Mouse (Mus musculus) urinary bladder, postnatal 25 days (tissue): ENCODE measurements around the gene Ptp4a2.

Source experiments
- DNase-seq: peaks from one replicate; pipeline ENCODE4 v3.0.0; 2022; ENCODE audit warnings: low spot score

Ptp4a2 gene

DNA sequence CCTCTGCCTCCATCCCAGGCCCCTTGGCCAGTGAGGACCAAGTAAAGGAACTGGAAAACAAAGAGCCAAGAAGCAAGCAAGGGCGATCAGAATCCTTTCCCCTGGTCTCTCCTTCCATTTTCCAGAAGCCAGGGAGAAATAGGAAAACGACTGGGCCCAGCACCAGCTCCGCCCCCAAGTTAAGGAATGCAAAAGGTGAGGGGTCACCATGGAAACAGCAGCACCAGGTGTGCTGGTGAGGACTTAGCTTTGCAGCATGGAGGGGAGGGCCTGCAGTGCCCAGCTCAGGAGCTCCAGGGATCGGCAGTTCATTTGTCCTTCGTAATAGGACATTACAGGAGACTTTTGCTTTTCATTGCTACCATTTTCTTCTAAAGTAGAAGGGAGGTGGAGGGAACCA lies 13.0 kb upstream of the Ptp4a2 start:
- DNase-seq: no peak

DNA sequence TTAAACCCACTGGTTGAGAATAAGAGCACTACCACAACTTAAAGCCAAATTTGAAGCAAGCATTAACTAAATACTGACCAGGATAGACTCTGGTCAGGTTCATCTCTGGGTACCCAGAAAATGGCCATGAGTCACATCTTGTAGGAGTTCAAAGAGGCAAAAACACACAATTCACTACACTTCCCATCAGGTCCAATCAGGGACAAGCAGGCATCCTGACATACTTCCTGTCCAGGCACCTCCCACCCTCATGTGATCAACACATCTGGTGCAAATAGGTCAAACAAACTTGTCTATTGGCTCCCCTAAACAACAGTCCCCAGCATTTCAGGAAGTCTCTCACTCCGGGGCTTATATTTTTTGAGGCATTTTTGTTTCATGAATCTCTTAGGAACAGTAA lies 7.7 kb upstream of the Ptp4a2 start:
- DNase-seq: no peak

DNA sequence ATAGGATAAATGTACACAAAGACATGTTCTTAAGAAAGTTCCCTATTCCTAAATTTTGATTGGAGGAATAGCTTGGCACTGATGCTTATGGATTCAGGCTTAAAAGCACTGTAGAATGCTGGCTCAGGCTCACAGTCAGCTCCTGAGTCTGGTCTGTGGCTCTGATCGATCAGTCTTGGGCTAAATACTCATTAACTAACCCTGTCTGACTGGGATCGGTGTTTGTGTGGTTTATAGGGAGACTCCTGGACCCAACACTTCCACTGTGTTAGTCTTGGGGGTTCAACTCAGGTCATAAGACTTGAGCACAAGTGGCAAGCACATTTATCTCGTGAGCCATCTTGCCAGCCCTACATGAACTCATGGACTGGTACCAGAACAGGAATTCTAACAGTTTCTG lies 6.0 kb upstream of the Ptp4a2 start:
- DNase-seq: no peak

DNA sequence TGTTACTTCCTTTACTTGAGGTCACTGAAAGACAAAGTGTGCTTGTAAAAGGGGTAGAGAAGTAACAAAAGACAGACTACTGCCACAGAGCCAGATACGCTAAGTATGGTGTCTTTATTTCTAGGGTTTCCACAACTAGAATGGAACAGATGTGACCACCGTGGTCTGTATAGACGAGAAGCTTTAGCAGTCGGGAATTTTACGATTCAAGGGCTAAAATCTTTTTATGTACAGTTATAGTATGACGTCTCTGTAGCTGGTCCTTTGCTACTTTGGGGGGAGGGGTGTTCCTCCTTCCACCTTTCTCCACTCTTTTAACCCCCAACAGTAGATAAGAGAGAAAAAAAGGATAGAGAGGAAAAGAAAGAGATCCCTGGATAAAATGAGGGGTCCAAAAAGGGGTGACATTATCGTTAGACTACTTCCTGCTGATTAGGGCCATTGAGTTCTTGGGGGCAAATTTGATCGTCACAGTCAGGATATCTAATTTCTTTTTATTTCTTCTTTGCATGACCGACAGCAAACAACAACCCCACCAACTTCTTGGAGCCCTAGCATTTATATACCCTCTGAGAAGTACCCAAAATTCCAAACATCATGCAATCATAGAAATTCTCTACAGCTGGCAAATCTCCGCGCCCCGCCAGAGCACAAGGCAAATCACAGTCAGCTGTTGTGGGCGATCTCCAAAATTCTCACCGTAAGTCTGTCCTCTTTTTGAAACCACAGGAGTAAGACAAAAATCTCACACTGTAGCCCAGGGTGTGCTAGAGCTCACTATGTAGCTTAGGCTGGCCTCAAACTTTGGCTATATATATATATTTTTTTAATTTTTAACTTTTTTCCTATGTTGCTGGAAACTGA lies 818 bp downstream of the Ptp4a2 start:
- DNase-seq: no peak

DNA sequence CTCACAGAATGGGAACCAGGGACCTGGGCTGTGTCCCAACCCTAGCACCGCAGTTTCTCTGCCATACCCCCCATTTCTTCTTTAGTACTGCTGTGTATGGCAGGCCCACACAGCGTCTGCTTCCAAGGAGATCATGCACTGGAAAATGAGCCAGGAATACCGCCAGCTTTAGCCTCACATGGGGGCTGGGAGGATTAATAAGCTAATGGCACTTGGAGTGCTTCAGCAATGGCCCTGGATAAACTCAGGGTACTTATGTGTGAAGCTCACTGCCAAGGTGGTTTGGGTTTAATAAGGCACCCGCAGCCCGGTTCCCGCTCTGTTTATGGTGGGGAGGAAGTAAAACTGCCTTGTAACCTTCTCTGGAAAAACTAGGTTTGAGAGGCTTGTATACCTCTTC lies 6.6 kb downstream of the Ptp4a2 start:
- DNase-seq: no peak

DNA sequence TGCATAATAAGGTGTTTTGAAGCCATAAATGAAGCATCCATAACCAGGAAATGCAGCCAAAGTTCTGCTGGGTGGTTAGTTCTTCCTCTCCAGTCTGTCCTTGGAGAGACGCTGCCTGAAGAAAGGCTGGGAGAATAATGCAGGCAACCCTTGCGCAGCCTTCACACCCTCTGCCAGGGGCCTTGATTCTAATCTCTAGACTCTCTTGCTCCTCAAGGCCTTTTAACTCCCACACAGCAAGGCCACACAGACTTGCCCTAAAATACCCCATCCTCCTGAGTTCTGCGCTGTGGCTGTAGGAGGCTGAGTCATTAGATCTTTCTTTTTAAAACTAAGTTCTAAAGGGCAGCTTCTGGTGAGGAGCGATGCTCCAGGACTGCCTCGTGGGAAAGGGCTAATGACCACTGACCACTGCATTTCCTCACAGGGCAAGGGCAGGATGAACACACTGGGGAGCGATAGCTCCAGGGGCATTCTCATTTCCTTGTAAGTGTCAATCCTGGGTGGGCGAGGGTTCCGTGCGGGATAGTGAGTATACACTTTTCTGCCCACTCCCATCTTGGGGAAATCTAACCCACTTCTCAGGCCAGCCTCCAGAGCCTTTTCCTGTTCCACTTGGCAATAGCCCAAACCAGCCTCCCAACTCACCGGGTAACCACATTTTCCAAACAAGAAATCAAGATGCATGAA lies 7.6 kb downstream of the Ptp4a2 start:
- no peak for DNase-seq

DNA sequence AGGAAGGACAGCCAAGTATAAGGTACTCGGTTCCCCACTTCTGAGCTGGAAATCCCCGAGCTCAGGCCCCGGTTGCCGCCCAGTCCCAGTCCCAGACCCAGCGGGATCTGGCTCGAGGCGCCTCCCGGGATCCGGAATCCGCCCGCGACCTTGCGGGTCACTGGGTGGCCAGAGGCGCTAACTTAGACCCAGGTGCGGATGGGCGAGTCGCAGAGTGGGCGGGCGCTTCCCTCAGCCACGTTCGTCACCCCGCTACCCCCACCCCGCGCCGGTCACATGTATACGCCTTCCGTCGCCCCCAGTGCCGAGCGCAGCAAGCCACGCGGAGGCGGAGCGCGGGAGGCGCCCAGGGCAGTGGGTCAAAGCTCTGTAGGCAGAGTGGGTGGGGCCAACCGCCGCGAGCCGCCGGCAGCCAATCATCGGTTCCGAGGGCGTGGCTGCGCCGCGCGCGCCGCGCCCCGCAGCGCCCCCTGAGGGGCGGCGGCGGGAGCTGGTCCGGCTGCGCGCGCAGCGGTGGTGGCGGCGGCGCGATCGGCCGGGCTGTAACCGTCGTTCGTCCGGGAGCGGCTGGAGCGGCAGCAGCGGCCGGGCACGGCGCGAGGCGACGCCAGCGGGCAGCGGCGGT lies 8.8 kb downstream of the Ptp4a2 start:
- peak; percentile 94 for DNase-seq

DNA sequence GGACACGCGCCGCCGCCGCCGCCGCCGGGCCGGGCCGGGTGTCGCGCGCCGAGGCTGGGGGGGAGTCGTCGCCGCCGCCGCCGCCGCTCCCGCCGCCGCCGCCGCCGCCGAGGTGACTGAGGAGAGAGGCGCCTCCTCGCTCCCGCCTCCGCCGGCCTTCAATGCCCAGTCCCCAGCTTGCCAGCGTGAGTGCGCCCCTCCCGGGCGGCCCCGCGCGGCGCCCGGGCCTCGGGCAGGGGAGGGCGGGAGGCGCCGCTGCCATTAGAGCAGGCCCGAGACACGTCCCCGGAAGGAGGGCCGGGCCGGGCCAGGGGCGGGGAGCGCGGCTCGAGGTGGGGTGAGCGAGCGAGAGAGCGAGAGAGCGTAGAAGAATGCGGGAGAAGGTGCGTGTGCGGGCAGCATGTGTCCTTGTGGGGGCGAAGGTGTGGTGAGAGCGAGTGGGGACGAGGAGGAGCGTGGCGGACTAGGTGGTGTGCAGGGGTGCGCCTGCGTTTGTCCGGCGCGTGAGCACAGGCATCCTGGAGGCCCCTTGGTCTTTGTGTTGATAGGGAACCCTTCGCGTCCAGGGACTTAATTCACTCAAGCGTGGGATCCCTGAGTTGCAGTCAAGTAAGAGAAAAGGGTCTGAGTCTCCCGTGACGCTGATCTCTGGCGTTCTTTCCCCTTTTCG lies 9.5 kb downstream of the Ptp4a2 start:
- DNase-seq: peak; percentile 73

DNA sequence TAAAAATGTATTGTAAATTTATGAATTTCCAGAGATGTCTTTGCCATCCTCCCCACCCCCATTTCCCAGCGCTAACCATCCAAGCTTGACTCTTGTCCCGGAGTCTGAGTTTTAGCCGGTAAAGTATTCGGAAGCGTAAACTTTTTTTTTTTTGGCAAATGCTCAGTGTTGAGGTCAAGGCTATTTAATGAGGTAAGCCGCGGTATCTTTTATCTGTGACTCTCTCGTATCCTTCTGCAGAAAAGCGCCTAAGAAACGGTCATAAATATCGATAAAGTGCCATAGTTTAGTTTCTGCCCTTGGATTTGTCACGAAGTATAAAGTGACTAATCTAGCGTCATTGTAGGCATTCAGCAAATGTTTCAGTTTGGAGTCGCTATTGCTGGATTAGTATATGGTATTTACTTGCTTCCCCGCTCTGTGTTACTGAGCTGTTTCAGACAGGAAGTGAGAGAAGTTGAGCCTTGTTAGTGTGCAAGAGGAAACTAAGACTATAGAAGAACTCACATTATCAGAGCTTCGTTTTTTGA lies 10.1 kb downstream of the Ptp4a2 start:
- no peak for DNase-seq

DNA sequence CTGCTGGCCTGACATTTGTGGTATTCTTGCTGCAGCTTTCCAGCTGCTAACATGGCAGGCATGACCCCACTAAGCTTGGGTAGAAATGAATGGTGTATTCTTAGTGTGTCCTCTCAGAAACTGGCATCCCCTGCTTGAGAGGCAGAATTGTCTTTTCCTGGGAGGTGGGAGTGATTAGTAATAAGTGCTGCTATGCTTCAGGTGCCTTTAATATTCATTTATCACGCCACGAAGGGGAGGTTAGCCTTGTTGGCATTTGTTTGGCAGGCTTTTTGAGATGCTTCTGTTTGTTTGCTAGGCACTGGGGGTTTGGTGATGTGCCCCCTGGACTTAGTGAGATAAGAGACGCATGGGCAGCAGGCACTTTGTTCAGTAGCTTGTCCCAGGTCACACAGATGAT lies 11.3 kb downstream of the Ptp4a2 start:
- DNase-seq: no peak

DNA sequence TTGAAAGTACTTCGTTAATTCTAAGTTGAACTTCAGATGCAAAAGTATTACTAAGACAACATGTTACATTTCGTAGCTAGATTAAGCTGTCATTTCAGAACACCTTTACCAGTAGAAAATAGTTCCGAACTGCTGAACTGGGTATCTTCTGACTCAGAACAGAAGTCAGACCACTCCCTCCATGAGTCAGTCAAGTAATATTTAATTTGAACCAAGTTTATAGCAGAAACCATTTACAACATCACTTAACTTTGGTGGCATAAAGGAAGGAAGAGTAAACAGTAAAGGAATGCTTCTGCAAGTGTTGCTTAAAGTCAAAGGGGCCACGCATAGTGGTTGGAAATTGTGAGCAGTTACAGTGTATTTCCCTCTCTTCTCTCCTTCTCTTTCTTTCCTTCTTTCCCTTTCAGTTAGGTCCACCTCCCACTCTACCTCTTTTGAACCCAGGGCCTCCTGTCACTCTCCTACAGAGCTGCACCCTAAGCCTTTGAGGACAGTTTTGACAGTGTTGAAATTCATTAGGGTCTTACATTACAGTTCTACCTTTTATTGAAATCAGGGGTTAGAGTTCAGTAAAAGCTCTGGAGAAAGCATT lies 12.3 kb downstream of the Ptp4a2 start:
- DNase-seq: no peak

DNA sequence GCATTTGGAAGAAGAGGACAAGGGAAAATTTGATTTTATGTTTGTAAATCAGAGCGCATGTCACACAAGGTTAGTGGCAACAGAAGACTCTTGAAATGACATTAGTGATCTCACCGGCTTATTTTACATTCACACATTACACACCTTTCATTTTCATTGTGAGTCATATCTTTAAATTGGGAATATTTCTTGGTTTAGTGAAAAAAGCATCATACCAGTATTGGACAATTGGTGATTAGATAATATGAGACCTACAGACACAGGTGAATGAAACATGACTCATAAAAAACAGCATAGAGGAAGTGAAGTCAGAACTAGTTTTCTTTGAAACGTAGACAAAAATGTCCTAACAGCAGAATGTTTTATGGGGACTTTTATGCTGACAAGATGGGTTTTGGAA lies 16.6 kb downstream of the Ptp4a2 start:
- no peak for DNase-seq

DNA sequence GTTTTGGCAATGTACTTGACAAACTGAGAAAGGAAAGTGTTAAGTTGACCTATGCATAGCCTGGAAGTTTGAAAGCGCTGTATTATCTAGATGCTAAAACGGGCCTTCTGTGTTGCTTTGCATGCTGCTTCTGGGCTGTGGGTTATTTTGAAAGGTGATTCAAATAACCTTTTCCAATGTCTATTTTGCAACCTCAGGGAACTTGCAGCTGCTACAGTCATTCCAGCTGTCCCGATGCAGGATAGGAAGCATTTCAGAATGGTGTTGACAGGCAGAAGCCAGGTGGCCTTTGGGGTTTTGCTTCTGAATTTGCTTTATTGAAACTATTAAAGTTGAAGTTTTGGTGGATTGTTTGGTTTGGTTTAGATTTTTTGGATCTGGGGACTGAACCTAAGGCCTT lies 17.1 kb downstream of the Ptp4a2 start:
- DNase-seq: no peak

DNA sequence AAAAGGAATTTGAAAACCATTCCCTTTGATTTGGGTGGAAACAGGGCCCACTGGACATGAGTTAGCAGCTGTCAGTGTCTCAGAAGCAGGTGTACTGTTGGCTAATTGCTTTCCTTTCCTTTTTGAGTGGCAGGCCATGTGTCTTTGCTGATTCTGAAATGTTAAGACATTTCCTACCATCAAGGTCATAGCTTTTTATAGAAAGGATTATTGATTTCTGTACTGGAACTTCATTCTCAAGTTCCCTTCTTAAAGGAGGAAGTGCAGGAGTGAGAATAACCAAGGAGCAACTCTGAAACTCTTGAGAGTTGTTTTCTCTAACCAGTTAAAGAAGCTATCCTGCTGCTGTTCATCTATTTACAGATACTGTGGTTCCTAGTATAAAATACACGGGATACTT lies 18.8 kb downstream of the Ptp4a2 start:
- no peak for DNase-seq

DNA sequence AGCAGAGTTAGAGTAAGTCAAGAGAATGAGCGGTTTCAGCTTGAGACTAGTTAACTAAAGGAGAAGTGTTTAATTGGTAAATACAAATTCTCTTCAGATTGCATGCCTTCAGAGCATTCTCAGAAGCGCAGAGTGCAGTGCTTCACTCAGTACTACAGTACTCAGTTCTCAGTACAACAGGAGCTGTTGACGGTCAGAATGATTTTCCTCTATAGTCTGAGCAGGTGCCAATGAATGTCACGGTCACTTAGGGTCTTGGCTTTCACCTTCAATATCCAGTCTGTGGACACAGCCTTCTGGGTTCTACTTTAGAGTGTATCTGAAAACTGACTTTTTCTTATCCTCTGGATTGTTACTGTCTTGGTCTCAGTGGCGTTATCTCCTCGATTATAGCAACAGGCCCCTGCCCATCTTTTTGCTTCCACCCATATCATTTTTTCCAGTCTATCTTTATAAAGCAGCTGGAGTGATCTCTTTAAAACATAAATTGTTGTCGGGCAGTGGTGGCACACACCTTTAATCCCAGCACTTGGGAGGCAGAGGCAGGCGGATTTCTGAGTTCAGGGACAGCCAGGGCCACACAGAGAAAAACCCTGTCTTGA lies 19.4 kb downstream of the Ptp4a2 start:
- no peak for DNase-seq

DNA sequence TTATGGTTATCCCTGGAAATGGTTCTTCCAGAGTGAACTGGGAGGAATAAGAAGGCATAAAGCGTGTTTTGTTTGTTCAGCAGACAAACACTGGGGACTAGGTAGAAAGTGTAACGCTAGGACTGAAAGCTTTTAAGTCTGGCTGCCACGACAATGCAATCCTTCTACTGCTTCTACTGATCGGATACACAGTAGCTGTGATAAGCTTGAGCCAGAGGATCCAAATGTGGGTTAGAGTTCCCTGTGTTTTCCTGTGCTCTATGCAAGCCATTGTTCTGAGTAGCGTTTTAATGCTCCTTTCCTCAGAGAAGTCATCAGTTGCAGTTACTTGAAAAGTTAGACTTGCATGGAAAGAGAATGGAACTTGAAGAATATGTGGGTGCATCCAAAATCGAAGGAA lies 23.6 kb downstream of the Ptp4a2 start:
- no peak for DNase-seq

DNA sequence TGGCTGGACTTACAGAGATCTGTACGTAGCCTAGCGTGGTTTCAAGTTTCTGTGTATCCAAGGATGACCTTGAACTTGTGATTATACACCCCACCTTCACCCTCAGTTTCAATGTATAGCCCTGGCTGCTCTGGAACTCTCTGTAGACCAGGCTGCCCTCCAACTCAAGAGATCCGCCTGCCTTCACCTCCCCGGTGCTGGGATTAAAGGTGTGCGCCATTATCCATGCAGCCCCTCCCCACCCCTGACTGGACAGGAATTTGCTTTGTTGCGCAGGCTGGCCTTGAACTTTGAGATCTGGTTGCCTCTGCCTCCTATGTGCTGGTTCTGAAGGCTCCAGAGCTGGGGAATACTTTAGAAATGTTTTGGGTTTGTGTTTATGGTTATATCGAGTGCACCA lies 24.3 kb downstream of the Ptp4a2 start:
- no peak for DNase-seq

DNA sequence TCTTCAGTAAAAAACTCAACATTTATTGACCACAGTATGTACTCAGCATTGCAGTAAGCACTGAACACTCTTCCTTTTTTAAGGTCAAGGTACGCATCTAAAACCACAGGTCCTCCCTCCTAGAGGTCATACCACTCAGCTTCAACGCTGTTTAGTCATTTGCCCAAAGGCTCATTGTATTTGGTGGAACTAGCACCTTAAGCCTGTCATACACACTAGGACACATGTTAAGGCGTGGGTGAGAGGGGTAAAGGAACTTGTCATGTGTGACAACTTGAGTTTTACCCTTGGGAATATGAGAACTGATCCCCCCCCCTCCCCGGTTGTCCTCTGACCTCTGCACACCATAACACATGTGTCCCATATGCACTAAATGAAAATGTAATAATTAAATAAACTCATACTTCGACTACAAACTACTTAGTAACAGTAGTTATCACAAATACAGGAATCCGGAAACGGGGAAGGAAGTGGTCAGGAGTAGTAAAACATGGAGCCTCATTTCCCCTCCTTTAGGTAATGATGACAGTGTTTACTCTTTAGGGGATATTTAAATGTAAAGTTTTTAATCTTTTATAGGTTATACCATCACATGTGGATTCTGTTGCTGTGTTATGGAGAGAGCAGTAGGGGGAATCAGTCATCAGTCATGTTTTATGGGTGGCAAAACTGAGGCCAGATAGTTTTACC lies 29.0 kb downstream of the Ptp4a2 start:
- no peak for DNase-seq

DNA sequence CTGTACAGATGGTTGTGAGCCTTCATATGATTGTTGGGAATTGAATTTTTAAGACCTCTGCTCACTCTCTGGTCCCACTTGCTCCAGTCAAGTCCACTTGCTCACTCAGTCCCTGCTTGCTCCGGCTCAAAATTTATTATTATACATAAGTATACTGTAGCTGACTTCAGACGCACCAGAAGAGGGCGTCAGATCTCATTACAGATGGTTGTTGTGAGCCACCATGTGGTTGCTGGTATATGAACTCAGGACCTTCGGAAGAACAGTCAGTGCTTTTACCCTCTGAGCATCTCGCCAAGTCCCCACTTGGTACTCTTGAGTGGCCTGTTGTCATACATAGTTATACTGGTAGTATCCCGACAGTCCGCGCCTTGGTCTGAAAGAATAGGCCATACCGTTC lies 35.8 kb downstream of the Ptp4a2 start:
- DNase-seq: no peak

DNA sequence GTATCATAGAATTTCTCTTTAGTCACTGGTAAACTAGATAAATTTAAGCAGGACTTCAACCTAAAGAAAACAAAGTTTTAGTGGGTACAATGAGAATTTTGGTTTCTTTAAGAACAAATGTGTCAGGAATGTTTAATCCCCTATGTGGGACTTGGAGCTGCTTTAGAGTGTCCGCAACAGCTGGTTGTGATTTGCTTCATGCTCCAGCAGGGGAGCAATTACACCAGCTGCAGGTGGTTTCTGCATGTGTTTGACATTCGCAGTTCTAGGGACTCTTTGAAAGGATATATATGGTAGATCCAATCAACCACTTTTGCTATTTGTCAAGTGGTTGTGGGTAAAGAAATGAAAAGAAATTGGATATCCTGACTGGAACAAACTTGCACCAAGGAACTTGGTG lies 39.5 kb downstream of the Ptp4a2 start:
- no peak for DNase-seq

DNA sequence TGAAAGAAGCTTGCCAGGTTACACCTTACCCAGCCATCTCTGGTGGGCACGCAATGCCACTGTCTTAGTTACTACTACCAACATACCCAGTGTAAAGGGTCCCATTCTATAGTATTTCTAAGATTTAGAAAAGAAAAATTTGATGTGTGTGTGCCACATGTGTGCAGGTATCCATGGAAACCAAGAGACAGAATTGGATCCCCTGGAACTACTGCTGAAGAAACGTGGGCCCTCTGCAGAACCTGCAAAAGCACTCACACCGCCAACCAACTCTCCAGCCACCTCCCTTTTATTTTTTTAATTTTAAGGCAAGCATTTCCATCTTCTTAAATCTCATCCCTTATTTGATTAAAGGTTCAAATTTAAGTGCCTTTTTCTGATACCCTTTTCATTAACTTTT lies 40.8 kb downstream of the Ptp4a2 start:
- no peak for DNase-seq
